Mouse (Mus musculus): ENCODE measurements at regions not wholly inside any gene's neighbourhood (a gene's known extent, or its start where the extent isn't known, plus 50 kb on each side); places are given as distances from the start of the nearest gene placed in this dataset.

GRCm38 (mm10) chr15:60390336-60390735, 373.9 kb upstream of the 4933412E24Rik start:
- Histone ChIP-seq H3K9me3 (ENCODE audit: control insufficient read depth, low read length) (no peaks in the 10 kb centered on the region), H3K36me3 (replicated peaks; ENCODE audit: control insufficient read depth, insufficient read depth, low read depth) (no peaks in the 10 kb centered on the region), H3K9ac (replicated peaks) (no peak overlapping the region), H3K4me3 (ENCODE audit: insufficient read depth in 1 of 2, low read depth in 2 of 2, low read length in 2 of 2) (no peak overlapping the region), H3K4me2 (ENCODE audit: low read depth) (no peak overlapping the region), H3K27ac (no peak overlapping the region), H3K4me1 (replicated peaks; ENCODE audit: control insufficient read depth in 2 of 2, insufficient read depth in 2 of 2, low read length in 1 of 2) (no peaks in the 10 kb centered on the region), H3K27me3 (ENCODE audit: control insufficient read depth, insufficient read depth, low read length) (no peaks in the 10 kb centered on the region)
- WGBS (ENCODE audit: insufficient replicate concordance): 65% methylated on average over 1 of the region's 1 CpGs
- TF ChIP-seq CTCF (IDR thresholded peaks at IDR 0.05; ENCODE audit: low read depth) (no peak), EP300 (IDR thresholded peaks at IDR 0.05; ENCODE audit: low read depth) (no peak)
- no peak for DNase-seq (ENCODE audit: low read depth in 3 of 3, low spot score in 3 of 3)
- no peak for ATAC-seq (ENCODE audit: insufficient read depth)

- no peak for TF ChIP-seq CTCF (IDR thresholded peaks at IDR 0.05; ENCODE audit: low read depth)
- TF ChIP-seq EP300 (IDR thresholded peaks at IDR 0.05; ENCODE audit: low read depth): no peak
Measured at GRCm38 (mm10) chr15:60387962-60388361, 371.5 kb upstream of the 4933412E24Rik start.

More at GRCm38 (mm10) chr15:60387962-60388361, 371.5 kb upstream of the 4933412E24Rik start:
- DNase-seq (ENCODE audit: low read depth in 3 of 3, low spot score in 3 of 3) (no peak), ATAC-seq (ENCODE audit: insufficient read depth) (no peak)
- WGBS (ENCODE audit: insufficient replicate concordance): 42% methylated on average over 2 of the region's 2 CpGs
- H3K4me3 ChIP-seq (ENCODE audit: insufficient read depth in 1 of 2, low read depth in 2 of 2, low read length in 2 of 2): no peak overlapping the region
- H3K27ac ChIP-seq: no peak overlapping the region
- no peaks in the 10 kb centered on the region for H3K36me3 ChIP-seq (replicated peaks; ENCODE audit: control insufficient read depth, insufficient read depth, low read depth)
- H3K27me3 ChIP-seq (ENCODE audit: control insufficient read depth, insufficient read depth, low read length): no peaks in the 10 kb centered on the region
- no peaks in the 10 kb centered on the region for H3K9me3 ChIP-seq (ENCODE audit: control insufficient read depth, low read length)
- H3K4me1 ChIP-seq (replicated peaks; ENCODE audit: control insufficient read depth in 2 of 2, insufficient read depth in 2 of 2, low read length in 1 of 2): no peaks in the 10 kb centered on the region
- no peak overlapping the region for H3K9ac ChIP-seq (replicated peaks)
- no peak overlapping the region for H3K4me2 ChIP-seq (ENCODE audit: low read depth)

Measured in liver, embryonic 14.5 days (tissue).